Mouse (Mus musculus) brain, adult 2 months (tissue): ENCODE results near the gene Slc44a3.

Experiments used
- DNase-seq: peaks from one replicate; pipeline ENCODE4 v3.0.0; 2011; ENCODE audit warnings: low read depth, low spot score

Gene Slc44a3

DNA sequence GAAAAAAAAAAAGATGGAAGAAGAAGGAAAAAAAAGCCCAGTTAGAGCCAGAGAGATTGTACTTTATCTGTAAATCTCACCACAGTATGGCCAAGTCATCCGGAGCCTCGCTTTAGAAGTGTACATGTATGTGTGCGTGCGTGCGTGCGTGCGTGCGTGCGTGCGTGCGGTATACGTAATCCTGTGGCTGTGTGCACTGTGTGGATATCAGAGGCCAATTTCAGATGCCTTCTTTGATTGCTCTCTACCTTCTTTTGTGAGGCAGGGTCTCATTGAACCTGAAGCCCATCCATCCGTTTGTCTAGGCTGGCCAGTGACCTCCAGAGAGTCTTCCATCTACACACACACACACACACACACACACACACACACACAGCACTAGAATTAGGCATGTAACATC, 70.7 kb downstream of the Slc44a3 start:
- no peak for DNase-seq

GRCm38 (mm10) chr3:121460473-121461193, 71.6 kb downstream of the Slc44a3 start:
- DNase-seq, result no peak

DNA sequence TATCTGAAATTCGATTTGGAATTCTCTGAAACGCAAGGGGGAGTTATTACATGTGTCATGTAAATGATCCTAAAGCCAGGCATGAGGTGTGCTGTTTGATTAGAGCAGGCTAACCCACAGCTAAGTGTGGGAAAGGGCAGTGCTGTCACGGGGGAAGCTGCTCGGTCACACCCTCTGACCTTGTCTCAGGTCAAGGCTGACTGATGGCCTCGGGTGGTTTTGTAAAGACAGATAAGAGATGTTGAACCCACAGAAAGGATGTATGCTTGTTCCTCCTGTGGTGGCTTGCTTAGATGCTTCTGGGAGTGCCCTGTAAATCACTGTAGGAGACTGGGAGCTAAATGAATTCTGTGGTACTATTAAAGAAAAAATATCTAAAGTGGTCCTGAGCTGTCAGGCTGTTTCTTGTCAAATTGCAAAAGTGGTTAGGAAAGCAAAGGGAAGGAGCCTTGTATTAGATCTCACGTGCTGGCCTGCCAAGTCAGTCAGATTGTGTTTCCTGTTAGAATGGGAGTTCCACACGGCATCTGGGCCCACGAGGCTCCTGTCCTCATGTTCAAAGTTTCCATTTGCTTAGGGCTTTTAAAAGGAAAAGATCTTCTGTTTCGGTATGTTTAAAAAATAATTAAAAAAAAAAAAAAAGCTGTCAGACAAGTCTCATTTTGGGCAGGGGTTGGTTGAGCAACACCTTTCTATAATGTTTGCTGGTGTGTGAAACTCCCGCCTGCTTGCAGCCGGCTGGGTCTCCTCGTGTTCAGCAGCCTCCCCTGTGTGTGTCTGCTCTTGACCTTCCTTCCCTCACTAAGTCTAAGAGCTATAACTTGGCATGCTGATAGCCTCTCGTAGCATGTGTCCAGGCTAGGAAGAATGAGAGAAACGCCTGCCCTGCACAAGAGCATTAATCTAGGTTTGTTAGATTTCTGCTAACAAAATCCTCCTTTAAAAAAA, 73.4 kb downstream of the Slc44a3 start:
- no peak for DNase-seq

- no peak for DNase-seq
Measured at GRCm38 (mm10) chr3:121451404-121451803, 80.8 kb downstream of the Slc44a3 start.

DNA sequence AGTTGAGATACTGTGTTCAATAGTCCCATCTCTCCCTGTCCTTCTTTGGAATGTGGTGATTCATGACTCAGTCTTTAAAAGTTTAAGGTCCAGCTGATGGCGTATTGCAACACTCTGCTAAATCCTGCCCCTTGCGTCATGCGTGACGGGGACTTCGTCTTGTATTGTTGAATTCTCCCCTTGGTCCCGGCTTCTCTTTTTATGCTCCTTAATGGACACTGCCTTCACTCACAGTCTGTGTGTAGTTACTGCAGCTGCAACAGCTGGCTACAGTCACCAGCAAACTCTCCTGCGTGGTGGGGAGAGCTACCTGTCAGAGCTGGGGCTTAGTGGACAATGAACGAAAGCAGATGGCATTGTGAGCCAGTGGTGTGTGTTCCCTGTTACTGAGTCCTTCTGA, 82.7 kb downstream of the Slc44a3 start:
- no peak for DNase-seq

DNA sequence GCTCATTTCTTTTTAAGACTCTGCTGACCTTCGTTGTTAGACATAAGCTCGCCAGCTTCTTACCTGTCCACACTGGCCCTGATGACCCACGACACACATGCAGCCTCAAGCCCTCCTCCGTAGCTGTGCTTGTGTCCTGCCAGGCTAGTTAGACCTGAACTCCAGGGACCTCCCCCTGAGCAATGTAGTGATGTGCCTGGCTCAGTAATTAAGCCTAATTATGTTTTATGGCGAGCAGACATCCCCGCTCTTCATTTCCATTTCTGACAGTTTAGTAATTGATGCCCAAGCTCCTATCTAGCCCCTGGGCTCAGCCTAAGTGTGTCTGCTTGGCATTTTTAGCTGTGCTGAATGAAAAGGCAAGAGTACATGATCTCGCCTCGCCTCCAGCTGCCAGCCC, 83.6 kb downstream of the Slc44a3 start:
- DNase-seq, result no peak

DNA sequence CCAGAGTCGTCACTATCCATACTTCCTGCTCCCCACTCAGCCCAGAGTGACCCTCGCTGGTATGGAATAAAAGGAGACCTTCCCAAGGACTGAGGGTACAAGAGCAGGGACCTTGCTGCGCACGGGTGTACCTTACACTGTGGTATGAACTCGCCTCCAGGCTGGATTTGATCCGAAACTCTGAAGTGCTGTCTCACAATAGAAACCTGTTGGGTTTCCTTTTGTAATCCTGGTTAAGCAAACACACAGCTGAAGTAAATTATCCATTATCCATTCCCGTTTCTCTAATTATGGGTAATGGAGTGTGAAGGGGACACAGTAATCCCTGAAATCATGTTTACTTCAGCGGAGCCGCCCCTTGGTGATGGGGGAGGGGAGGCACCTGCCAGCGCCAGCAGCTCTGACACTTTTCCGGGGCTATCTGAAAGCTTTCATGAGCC, 84.2 kb downstream of the Slc44a3 start:
- DNase-seq, result no peak

DNA sequence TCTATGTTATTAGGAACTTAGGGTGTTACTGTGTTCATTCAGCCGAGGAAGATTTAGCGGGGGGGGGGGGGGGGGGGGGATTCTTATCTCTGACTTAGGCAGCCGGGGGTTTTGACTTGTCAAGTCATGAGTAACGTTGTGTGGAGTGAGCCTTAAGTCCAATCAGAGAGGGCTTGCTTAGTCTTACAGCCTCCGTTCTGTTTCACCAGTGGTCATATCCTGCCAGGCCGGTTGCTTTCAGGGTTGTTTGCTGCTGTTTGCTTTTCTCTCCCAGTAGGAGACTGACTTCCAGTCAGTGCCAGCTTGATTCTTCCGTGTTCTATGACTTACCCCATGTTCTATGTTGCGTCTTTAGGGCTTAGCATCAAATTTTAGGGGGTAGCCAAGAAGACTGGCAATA, 85.8 kb downstream of the Slc44a3 start:
- DNase-seq, result no peak

DNA sequence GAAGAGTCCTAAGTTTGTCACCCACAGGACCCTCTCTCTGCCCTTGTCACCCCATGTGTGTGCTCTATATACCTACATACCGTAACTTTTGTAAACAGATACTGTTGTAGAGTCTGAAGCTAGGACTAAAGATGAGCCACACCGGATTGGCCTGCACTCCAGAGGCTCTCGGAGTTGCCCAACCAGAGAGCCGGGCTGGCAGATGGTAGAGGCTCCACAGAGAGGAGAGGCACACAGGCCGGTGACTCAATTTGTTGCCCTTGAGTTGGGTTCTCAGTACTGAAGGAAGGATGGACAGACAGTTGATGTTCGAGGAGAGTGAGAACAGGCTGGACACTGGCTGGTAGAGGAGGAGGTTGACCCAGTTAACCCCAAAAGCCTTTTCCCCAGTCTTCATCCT, 87.8 kb downstream of the Slc44a3 start:
- DNase-seq, result no peak

- no peak for DNase-seq
Measured at GRCm38 (mm10) chr3:121443861-121444271, 88.3 kb downstream of the Slc44a3 start.

GRCm38 (mm10) chr3:121442288-121442687, 89.9 kb downstream of the Slc44a3 start:
- DNase-seq, result no peak

GRCm38 (mm10) chr3:121441504-121441903, 90.7 kb downstream of the Slc44a3 start:
- DNase-seq, result no peak

DNA sequence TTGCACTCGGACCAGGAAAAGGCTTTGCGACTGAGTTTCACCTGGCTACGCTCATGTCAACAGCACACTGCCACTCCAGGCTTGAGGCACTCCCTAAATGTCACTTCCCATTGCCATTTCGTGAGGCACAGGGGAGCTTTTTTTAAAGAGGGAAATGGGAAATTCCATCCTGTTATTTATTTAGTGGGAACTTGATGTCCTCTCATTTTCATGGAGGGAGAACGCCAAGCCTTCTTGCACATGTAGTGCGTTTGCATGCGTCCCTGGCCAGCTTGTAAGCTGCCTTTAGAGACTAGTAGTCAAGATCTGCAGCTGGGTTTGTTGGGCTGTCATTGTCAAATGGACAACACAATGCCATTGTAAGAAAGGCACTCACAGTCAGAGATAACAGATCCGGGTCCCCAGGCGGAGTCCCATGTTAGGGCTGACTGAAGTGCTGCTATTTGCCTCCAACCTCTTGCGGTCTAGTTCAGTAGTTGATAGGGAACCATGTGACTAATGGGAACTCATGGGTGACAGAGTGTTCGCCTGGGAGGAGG, 92.5 kb downstream of the Slc44a3 start:
- DNase-seq, result peak; percentile 7

GRCm38 (mm10) chr3:121437996-121438395, 94.2 kb downstream of the Slc44a3 start:
- DNase-seq, result no peak

GRCm38 (mm10) chr3:121437070-121437469, 95.1 kb downstream of the Slc44a3 start:
- DNase-seq, result no peak

DNA sequence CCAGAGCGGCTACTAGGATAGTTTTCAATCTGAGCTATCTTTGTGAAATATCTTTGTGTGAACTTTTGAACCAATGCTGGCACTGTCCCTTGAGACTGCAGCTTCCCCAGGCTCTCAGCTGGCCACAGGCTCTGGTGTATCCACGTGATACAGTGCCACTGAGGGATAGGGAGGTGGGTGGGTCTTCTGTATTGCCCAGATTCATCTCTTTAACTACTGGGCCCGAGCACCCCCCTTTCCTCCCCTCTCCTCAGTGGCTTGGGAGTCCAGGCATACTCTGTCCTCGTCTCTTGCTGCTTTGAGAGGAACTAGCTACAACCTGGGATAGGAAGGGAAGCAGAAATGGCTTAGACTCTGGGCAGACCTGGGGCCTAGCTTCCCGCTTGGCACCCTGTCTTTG, 96.9 kb downstream of the Slc44a3 start:
- DNase-seq, result no peak

- peak; percentile 53 for DNase-seq
Measured at GRCm38 (mm10) chr3:121433968-121434533, 98.2 kb downstream of the Slc44a3 start.

- DNase-seq, result no peak
Measured at GRCm38 (mm10) chr3:121433359-121433758, 98.8 kb downstream of the Slc44a3 start.

GRCm38 (mm10) chr3:121430289-121430936, 101.8 kb downstream of the Slc44a3 start:
- no peak for DNase-seq

GRCm38 (mm10) chr3:121429469-121429868, 102.7 kb downstream of the Slc44a3 start:
- no peak for DNase-seq

GRCm38 (mm10) chr3:121428696-121429259, 103.4 kb downstream of the Slc44a3 start:
- no peak for DNase-seq
